In the genomic region with DNA sequence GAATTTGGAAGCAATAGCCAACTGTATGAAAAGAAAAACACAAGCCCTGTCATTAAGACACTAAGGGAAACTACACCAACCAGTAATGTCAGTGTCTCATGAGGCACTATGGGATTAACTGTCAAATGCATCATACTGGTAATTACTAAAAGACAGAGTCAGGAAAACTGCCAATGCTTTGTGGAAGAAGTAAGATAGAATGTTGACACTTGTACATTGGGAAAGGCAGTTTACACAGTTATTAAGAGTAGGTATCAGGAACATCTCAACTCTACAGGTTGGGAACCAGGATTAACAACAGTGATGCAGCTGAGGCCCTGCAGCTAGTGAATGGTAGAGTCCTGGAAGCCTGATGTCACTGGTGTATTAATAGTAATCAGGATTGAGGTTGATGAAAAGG, we compare ENCODE assay signal across 27 mouse cellular contexts. TPM values are rescaled to one million over a fixed set of nuclear protein-coding genes. Genes with fewer than 3 reads are reported as not detected.
DNase-seq lines count a peak whose midpoint lies in the region; ATAC-seq and TF ChIP-seq lines count a peak whose summit lies in the region.
"Had no signal": no experiment of that assay in that cellular context is flagged by ENCODE, and none has a peak within 500 bp of the region (broad histone marks: within the 10 kb centered on the region; RNA-seq: fewer than 3 reads in every experiment).

No protein-coding gene starts in this region.

- H3K4me1 ChIP-seq in intestine, embryonic 16.5 days (ENCODE audit: control insufficient read depth, insufficient read depth, low read length): no peaks in the 10 kb centered on the region
- no peaks in the 10 kb centered on the region for H3K4me1 ChIP-seq in intestine, postnatal 0 days (replicated peaks; ENCODE audit: control insufficient read depth, insufficient read depth, low read length)

- H3K36me3 ChIP-seq in intestine, embryonic 16.5 days (ENCODE audit: control insufficient read depth, insufficient read depth, low read length): peaks cover 6% of the 10 kb centered on the region; the same call in 1 of the 2 replicates
- H3K36me3 ChIP-seq in intestine, postnatal 0 days (ENCODE audit: control insufficient read depth, insufficient read depth): peaks cover 27% of the 10 kb centered on the region

- no peaks in the 10 kb centered on the region for H3K27me3 ChIP-seq in intestine, embryonic 16.5 days (replicated peaks; ENCODE audit: control insufficient read depth, insufficient read depth, low read length)
- no peaks in the 10 kb centered on the region for H3K27me3 ChIP-seq in intestine, postnatal 0 days (replicated peaks; ENCODE audit: control insufficient read depth, insufficient read depth, low read length)
- H3K27me3 ChIP-seq: CH12.LX, Patski had no signal

- H3K4me3 ChIP-seq in intestine, embryonic 16.5 days (ENCODE audit: low read length): no peak overlapping the region
- no peak overlapping the region for H3K4me3 ChIP-seq in intestine, postnatal 0 days (ENCODE audit: low read depth, low read length)

- H3K27ac ChIP-seq in intestine, embryonic 16.5 days (ENCODE audit: low read length): 0 out of 2 replicates have a peak overlapping the region, but pooled peaks have one; percentile 37
- H3K27ac ChIP-seq in intestine, postnatal 0 days (ENCODE audit: low read depth, low read length): no peak overlapping the region

- ATAC-seq in intestine, embryonic 16.5 days: no peak
- ATAC-seq in intestine, postnatal 0 days: no peak
- no peak for ATAC-seq in megakaryocyte, adult 5-6 weeks (ENCODE audit: poor library complexity, severe bottlenecking)
- ATAC-seq: activated CD4-positive, CD25-positive, alpha-beta regulatory T cell, adult 4 months; CD4-positive, CD25-positive, alpha-beta regulatory T cell, adult 4 months; Patski had no signal

- no peaks in the 10 kb centered on the region for H3K9me3 ChIP-seq in intestine, embryonic 16.5 days (ENCODE audit: control insufficient read depth, low read length)
- H3K9me3 ChIP-seq in intestine, postnatal 0 days (ENCODE audit: control insufficient read depth): no peaks in the 10 kb centered on the region
- H3K9me3 ChIP-seq: G1E had no signal

- peak; percentile 66 for DNase-seq in fat pad, adult 2 months (ENCODE audit: extremely low read depth, low read depth, low spot score)
- DNase-seq in gonadal fat pad, adult 2 months (ENCODE audit: low read depth): peak; percentile 75
- DNase-seq in urinary bladder, postnatal 36 days (ENCODE audit: low spot score in 2 of 2): no peak
- DNase-seq: adrenal gland, adult 2 months; adrenal gland, adult 8-10 months; adrenal gland, postnatal 10 days; adrenal gland, postnatal 14 days; adrenal gland, postnatal 25 days; adrenal gland, postnatal 36 days; B cell, adult 2 months; cerebellum, adult 11 months; cerebellum, adult 11-12 months; cerebellum, adult 18-20 months had no signal

- TF ChIP-seq CTCF in intestine, postnatal 0 days (IDR thresholded peaks at IDR 0.05; ENCODE audit: low read depth): no peak

- no peak overlapping the region for H3K9ac ChIP-seq in intestine, embryonic 16.5 days (ENCODE audit: low read depth, low read length)
- no peak overlapping the region for H3K9ac ChIP-seq in intestine, postnatal 0 days (ENCODE audit: low read depth, low read length)

- no peak overlapping the region for H3K4me2 ChIP-seq in intestine, embryonic 16.5 days (ENCODE audit: low read depth, low read length)
- no peak overlapping the region for H3K4me2 ChIP-seq in intestine, postnatal 0 days (replicated peaks; ENCODE audit: low read depth)

RNA-seq across cellular contexts. Expression of a gene that starts 7.7 kb away (rescaled TPM):
- 42.7 and 48.0 TPM in 2 replicates for polyA plus RNA-seq in intestine, embryonic 16.5 days (2015; fragmentation: Nextera tagmentation; extraction: Ambion mirVana)
- 30.8 and 31.3 TPM in 2 replicates for polyA plus RNA-seq in intestine, postnatal 0 days (2015; fragmentation: Nextera tagmentation; extraction: Ambion mirVana)
- 39.8 and 48.9 TPM in 2 replicates for polyA plus RNA-seq in gonadal fat pad, adult 2 months (2012; rRNA removed)
- total RNA-seq in megakaryocyte, adult 5-6 weeks (2015): 40.4 and 42.5 TPM in 2 replicates
- total RNA-seq in megakaryocyte, adult 5-6 weeks (2017): 45.6 and 49.4 TPM in 2 replicates

RNA-seq across cellular contexts. Expression of a gene that starts 21.5 kb away (rescaled TPM):
- 14.0 and 17.7 TPM in 2 replicates for polyA plus RNA-seq in intestine, embryonic 16.5 days (2015; fragmentation: Nextera tagmentation; extraction: Ambion mirVana)
- 9.0 and 9.2 TPM in 2 replicates for polyA plus RNA-seq in intestine, postnatal 0 days (2015; fragmentation: Nextera tagmentation; extraction: Ambion mirVana)
- polyA plus RNA-seq in gonadal fat pad, adult 2 months (2012; rRNA removed): 11.1 and 11.5 TPM in 2 replicates
- total RNA-seq in megakaryocyte, adult 5-6 weeks (2015): 2.9 and 4.2 TPM in 2 replicates
- 9.3 and 10.2 TPM in 2 replicates for total RNA-seq in megakaryocyte, adult 5-6 weeks (2017)

RNA-seq across cellular contexts. Expression of a gene that starts 36.4 kb away (rescaled TPM):
- 2.1 and 2.6 TPM in 2 replicates for polyA plus RNA-seq in intestine, embryonic 16.5 days (2015; fragmentation: Nextera tagmentation; extraction: Ambion mirVana)
- polyA plus RNA-seq in intestine, postnatal 0 days (2015; fragmentation: Nextera tagmentation; extraction: Ambion mirVana): 0.94 and 1.6 TPM in 2 replicates
- polyA plus RNA-seq in gonadal fat pad, adult 2 months (2012; rRNA removed): 0.05 and 0.11 TPM in 2 replicates
- 0.07 TPM in 1 of 2 replicates, not detected in the other for total RNA-seq in megakaryocyte, adult 5-6 weeks (2015)
- not detected in 2 replicates for total RNA-seq in megakaryocyte, adult 5-6 weeks (2017)
- total RNA-seq: G1E had no signal
- polyA plus RNA-seq: activated CD4-positive, CD25-positive, alpha-beta regulatory T cell, adult 4 months; C2C12; G1E; Patski had no signal

RNA-seq across cellular contexts. Expression of a gene that starts 40.1 kb away (rescaled TPM):
- 5.7 and 6.1 TPM in 2 replicates for polyA plus RNA-seq in intestine, embryonic 16.5 days (2015; fragmentation: Nextera tagmentation; extraction: Ambion mirVana)
- polyA plus RNA-seq in intestine, postnatal 0 days (2015; fragmentation: Nextera tagmentation; extraction: Ambion mirVana): 6.2 and 6.6 TPM in 2 replicates
- polyA plus RNA-seq in gonadal fat pad, adult 2 months (2012; rRNA removed): 40.4 and 48.1 TPM in 2 replicates
- total RNA-seq in megakaryocyte, adult 5-6 weeks (2015): 45.0 and 50.4 TPM in 2 replicates
- total RNA-seq in megakaryocyte, adult 5-6 weeks (2017): 67.4 and 81.8 TPM in 2 replicates

RNA-seq across cellular contexts. Expression of a gene that starts 49.9 kb away (rescaled TPM):
- 0.07 TPM in 1 of 2 replicates, not detected in the other for polyA plus RNA-seq in intestine, embryonic 16.5 days (2015; fragmentation: Nextera tagmentation; extraction: Ambion mirVana)
- not detected in 2 replicates for polyA plus RNA-seq in intestine, postnatal 0 days (2015; fragmentation: Nextera tagmentation; extraction: Ambion mirVana)
- polyA plus RNA-seq in gonadal fat pad, adult 2 months (2012; rRNA removed): 0.19 and 0.23 TPM in 2 replicates
- total RNA-seq in megakaryocyte, adult 5-6 weeks (2015): not detected in 2 replicates
- not detected in 2 replicates for total RNA-seq in megakaryocyte, adult 5-6 weeks (2017)
- total RNA-seq: adrenal gland, adult 18-20 months; adrenal gland, adult 2 months; adrenal gland, adult 8-10 months; adrenal gland, postnatal 10 days; adrenal gland, postnatal 14 days; adrenal gland, postnatal 25 days; adrenal gland, postnatal 36 days; adrenal gland, postnatal 4 days; CH12.LX; ES-E14; G1E; MEL had no signal
- polyA plus RNA-seq: activated CD4-positive, CD25-positive, alpha-beta regulatory T cell, adult 4 months; adrenal gland, adult 2 months; brain, embryonic 14.5 days; C2C12; CD4-positive, CD25-positive, alpha-beta regulatory T cell, adult 4 months; G1E; Patski had no signal

Comparison
In these comparisons a context has a peak if more than half of its experiments do, and no peak if none do; other contexts are left out.
1. DNase-seq: peak in fat pad, adult 2 months (single experiment) and gonadal fat pad, adult 2 months (single experiment); none in urinary bladder, postnatal 36 days (0 of 2).